Mouse (Mus musculus) forebrain, embryonic 10.5 days (tissue): ENCODE data around the gene Lrrc28. TPM values are rescaled to one million over a fixed set of nuclear protein-coding genes. Genes with fewer than 3 reads are reported as not detected.
A peak's percentile ranks its signal among the peaks of the same experiment; 100 is the strongest.

Experiments used
- DNase-seq: peaks from one replicate; pipeline ENCODE4 v3.0.0-alpha.2; 2017; ENCODE audit warnings: low spot score; ENCODE audit errors: extremely low spot score
- H3K27ac ChIP-seq: fragments of 300-500 bp; sonication (generic); 2 replicates; pipeline ENCODE4 v1.5.1; 2016; ENCODE audit warnings: mild to moderate bottlenecking
- H3K27me3 ChIP-seq: fragments of 300-500 bp; sonication (generic); 2 replicates; pipeline ENCODE4 v1.6.1; 2016; ENCODE audit warnings: mild to moderate bottlenecking; ENCODE audit not compliant: poor library complexity, severe bottlenecking
- H3K36me3 ChIP-seq: fragments of 300-500 bp; sonication (generic); replicated peaks from 2 replicates; pipeline ENCODE4 v1.6.1; 2016; ENCODE audit warnings: mild to moderate bottlenecking, moderate library complexity
- H3K4me1 ChIP-seq: fragments of 300-500 bp; sonication (generic); 2 replicates; pipeline ENCODE4 v1.6.1; 2016
- H3K4me3 ChIP-seq: fragments of 300-500 bp; sonication (generic); 2 replicates; pipeline ENCODE4 v1.5.1; 2016; ENCODE audit warnings: mild to moderate bottlenecking, moderate library complexity
- H3K9me3 ChIP-seq: fragments of 300-500 bp; sonication (generic); 2 replicates; pipeline ENCODE4 v1.6.1; 2016; ENCODE audit warnings: mild to moderate bottlenecking, moderate library complexity
- WGBS: fragments of 180-500 bp; shearing (Covaris S2); methylation state at CpG from one replicate; pipeline ENCODE4 v1.1.7; 2016; 5-methylcytosine and 5-hydroxymethylcytosine counted together
- polyA plus RNA-seq: library from polyadenylated mRNA; unstranded; fragments of >200 nt; fragmentation: Nextera tagmentation; extraction: Ambion mirVana; gene quantifications from 2 replicates; pipeline ENCODE4 v1.2.1, GENCODE M21; 2016

Gene Lrrc28
- polyA plus RNA-seq, 1 experiment from 2014 or later, result 16.7 TPM

DNA sequence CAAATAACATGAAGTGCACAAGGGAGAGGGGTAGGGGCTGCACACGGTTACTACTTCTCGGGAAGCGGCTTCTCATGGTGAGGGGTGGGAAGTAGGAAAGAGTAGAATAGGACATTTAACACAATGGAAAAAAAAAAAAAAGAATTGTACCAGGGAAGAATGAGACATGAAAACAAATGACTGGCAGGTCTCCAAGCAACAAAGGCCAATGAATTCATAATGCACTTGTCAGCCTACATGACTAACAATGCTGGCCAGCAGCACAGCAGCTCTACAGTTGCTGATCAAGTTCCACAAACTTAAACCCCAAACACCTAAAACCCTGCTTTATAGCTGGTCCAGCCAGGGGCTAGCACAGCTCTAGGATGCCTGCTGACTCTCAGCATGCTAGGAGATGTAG, 6.1 kb downstream of the Lrrc28 start:
- H3K27me3 ChIP-seq, result no peaks in the 10 kb centered on the region
- H3K4me1 ChIP-seq, result peaks cover 9% of the 10 kb centered on the region
- no peak overlapping the region for H3K4me3 ChIP-seq
- DNase-seq, result no peak
- no peaks in the 10 kb centered on the region for H3K9me3 ChIP-seq
- H3K27ac ChIP-seq, result no peak overlapping the region
- WGBS, result 83% methylated on average over 3 of the region's 3 CpGs
- H3K36me3 ChIP-seq, result no peaks in the 10 kb centered on the region

DNA sequence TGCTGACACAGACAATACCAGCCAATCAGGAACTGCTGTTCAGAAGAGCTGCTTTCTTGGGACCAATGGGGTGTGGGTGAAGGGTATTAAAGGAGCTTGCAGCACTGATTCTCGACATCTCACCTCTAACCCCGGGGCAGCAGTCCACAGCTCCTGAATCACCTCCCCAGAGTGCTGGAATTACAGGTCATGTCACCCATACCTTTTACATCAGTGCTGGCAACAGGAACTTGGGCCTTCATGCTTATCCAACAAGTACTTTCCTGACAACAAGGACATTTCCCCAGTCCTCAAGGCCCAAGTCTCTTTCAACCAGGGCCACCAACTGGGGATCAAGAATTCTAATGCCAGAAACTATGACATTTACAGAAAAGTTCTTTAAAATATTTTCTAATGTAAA, 8.9 kb downstream of the Lrrc28 start:
- H3K9me3 ChIP-seq, result 0 out of 2 replicates have a peak, but pooled peaks cover 4% of the 10 kb centered on the region
- peaks cover 5% of the 10 kb centered on the region; the same call in 1 of the 2 replicates for H3K4me1 ChIP-seq
- H3K27me3 ChIP-seq, result no peaks in the 10 kb centered on the region
- H3K36me3 ChIP-seq, result no peaks in the 10 kb centered on the region; the same call in 1 of the 2 replicates
- H3K27ac ChIP-seq, result no peak overlapping the region
- WGBS, result 78% methylated on average over 2 of the region's 2 CpGs
- DNase-seq, result no peak
- no peak overlapping the region for H3K4me3 ChIP-seq

DNA sequence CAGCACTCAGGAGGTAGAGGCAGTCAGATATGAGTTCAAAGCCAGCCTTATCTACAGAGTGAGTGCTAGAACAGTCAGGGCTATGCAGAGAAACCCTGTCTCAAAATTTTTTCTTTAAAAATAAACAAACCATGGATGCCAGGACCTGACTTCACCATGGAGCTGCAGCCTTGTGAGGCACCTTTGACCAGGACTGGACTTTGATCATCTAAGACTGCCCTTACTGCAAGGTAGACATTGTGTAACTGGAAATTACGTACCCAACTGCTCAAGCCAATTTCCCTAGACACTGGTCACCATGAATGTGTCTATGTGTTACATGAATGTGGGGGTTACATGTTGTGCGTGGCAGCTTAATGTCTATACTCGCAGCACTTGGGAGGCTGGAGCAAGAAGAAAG, 10.9 kb downstream of the Lrrc28 start:
- Histone ChIP-seq H3K4me1 (peaks cover 7% of the 10 kb centered on the region), H3K4me3 (no peak overlapping the region), H3K27me3 (no peaks in the 10 kb centered on the region), H3K27ac (no peak overlapping the region), H3K36me3 (no peaks in the 10 kb centered on the region; the same call in 1 of the 2 replicates), H3K9me3 (0 out of 2 replicates have a peak, but pooled peaks cover 4% of the 10 kb centered on the region)
- DNase-seq, result no peak
- 90% methylated on average over 3 of the region's 3 CpGs for WGBS

DNA sequence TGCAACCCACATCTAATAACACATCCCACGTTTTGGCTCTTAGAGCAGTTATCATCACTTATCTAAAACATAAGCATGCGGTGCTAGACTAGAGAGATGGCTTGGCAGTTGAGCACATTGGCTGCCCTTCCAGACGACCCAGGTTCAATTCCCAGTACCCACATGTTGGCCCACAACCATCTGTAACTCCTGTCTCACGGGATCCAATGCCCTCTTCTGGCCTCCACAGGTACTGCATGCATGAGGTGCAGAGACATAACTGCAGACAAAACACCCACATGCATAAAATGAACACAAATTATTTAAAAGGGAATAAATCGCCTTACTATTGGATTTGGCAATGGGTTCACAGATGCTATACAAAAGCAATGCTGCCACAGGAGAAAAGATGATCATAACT, 12.7 kb downstream of the Lrrc28 start:
- Histone ChIP-seq H3K27ac (no peak overlapping the region), H3K4me3 (no peak overlapping the region), H3K27me3 (no peaks in the 10 kb centered on the region), H3K36me3 (no peaks in the 10 kb centered on the region; the same call in 1 of the 2 replicates), H3K4me1 (peaks cover 4% of the 10 kb centered on the region), H3K9me3 (0 out of 2 replicates have a peak, but pooled peaks cover 4% of the 10 kb centered on the region)
- 83% methylated on average over 5 of the region's 5 CpGs for WGBS
- DNase-seq, result no peak

DNA sequence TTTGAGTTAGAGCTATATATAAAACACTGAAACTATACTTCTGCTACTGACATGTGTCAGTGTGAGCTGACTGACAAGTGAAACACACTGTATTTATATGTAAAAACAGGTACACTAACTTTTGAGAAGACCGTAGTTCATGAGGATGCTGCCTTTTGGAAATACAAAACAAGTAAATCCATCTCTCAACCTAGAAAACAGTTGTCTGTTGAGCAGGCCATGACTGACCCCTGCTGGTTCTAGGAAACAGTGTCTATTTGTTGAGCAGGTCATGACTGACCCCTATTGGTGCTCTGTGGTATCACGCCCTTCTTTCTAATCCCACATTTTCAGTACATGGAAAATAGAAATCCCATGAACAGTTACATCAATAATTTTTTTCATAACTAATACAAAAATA, 14.3 kb downstream of the Lrrc28 start:
- no peaks in the 10 kb centered on the region for H3K27me3 ChIP-seq
- DNase-seq, result peak; percentile 68
- H3K27ac ChIP-seq, result no peak overlapping the region
- 28% methylated on average over 2 of the region's 2 CpGs for WGBS
- peaks cover 6% of the 10 kb centered on the region; the same call in 1 of the 2 replicates for H3K36me3 ChIP-seq
- 0 out of 2 replicates have a peak, but pooled peaks cover 4% of the 10 kb centered on the region for H3K9me3 ChIP-seq
- peaks cover 4% of the 10 kb centered on the region for H3K4me1 ChIP-seq
- no peak overlapping the region for H3K4me3 ChIP-seq

DNA sequence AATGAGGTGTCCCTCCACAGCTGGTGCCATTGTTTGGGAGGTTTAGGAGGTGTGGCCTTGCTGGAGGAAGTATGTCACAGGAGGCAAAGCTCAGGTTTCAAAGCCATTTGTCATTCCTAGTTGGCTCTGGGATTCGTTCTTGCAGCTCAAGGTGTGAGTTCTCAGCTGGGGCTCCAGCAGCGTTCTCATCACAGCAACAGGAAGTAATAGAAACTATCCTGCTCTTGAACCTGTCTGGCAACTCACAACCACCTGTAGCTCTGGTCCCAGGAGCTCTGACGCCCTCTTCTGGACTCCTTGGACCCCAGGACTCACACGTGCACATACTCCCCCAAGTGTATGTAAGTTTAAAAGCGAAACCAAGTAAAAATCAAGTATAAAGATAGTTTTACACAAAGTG, 15.4 kb downstream of the Lrrc28 start:
- Histone ChIP-seq H3K27ac (no peak overlapping the region), H3K27me3 (no peaks in the 10 kb centered on the region), H3K36me3 (peaks cover 6% of the 10 kb centered on the region; the same call in 1 of the 2 replicates), H3K4me3 (no peak overlapping the region), H3K4me1 (peaks cover 4% of the 10 kb centered on the region), H3K9me3 (0 out of 2 replicates have a peak, but pooled peaks cover 4% of the 10 kb centered on the region)
- DNase-seq, result no peak
- WGBS, result 49% methylated on average over 5 of the region's 5 CpGs

DNA sequence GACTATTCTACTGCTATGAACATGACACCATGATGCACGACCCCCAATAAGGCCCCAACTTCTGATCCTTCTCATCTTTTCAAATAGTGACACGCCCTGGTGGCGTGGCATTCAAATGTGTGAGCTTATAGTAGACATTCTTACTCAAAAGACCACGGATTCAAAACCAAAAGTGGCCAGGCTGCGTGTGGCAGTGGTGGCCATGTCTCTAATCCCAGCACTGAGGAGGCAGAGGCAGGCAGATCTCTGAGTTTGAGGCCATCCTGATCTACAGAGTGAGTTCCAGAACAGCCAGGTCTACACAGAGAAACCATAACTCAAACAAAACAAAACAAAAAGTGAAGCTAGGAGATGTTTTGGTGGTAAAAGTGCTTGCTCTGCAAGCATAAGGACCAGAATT, 18.4 kb downstream of the Lrrc28 start:
- H3K4me3 ChIP-seq, result no peak overlapping the region
- no peak overlapping the region for H3K27ac ChIP-seq
- H3K36me3 ChIP-seq, result peaks cover 6% of the 10 kb centered on the region; the same call in 1 of the 2 replicates
- peaks cover 4% of the 10 kb centered on the region for H3K4me1 ChIP-seq
- DNase-seq, result no peak
- no peaks in the 10 kb centered on the region for H3K27me3 ChIP-seq
- 90% methylated on average over 5 of the region's 5 CpGs for WGBS
- H3K9me3 ChIP-seq, result no peaks in the 10 kb centered on the region

DNA sequence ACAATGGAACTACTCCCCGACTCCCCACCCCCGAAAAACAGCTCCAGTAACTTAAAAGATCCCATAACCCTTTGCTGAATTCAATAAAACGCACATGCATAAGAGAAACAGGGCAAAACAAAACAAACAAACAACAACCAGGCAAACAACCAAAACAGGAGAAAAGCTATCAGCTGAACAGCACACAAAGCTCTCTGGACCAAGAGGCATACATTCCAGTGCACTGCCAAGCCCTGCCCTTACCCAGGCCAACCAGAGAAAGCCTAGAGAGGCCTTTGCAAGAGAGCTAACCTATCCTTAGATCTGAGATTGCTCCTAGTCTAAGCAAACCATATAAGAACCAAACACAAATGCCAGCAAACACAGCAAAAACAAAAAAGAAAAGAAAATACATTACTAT, 22.9 kb downstream of the Lrrc28 start:
- Histone ChIP-seq H3K4me3 (no peak overlapping the region), H3K36me3 (peaks cover 4% of the 10 kb centered on the region; the same call in 1 of the 2 replicates), H3K9me3 (no peaks in the 10 kb centered on the region), H3K27ac (no peak overlapping the region), H3K4me1 (no peaks in the 10 kb centered on the region), H3K27me3 (no peaks in the 10 kb centered on the region)
- WGBS, result 80% methylated on average over 3 of the region's 3 CpGs
- no peak for DNase-seq

DNA sequence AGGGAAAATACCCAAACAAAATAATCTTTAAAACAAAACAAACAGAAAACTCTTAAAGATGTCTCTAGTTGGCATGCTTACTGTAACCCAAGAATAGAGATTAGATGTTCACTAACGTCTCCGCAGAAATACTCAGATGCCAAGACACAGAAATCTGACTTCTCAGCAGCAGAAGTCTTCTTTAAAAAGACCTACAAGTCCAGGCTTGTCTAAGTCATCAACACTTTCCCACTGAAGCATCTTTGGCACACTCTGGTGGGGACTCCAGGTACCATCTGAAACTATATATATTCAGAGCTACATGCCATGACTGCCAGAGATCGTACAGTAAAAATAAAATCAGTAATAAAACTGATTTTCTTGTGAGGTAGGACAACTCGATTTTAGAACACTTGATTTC, 25.2 kb downstream of the Lrrc28 start:
- 87% methylated on average over 4 of the region's 4 CpGs for WGBS

DNA sequence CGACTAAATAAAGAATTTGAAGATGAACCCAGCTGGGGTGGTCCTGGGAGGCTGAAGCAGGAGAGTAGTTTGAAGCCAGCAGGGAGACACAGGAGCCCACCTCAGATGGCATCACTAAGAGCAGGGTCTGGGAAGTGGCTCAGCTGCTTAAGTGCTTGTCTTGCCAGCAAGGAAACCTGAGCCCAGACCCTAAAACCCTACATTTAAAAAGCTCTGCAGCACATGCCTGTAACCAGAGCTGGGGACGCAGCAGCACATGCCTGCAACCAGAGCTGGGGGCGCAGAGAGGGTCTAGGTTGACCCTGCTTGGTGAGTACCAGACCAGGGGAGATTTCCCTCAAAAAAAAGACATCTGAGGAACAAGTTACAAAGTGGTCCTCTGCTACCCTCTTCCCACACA, 26.8 kb downstream of the Lrrc28 start:
- Histone ChIP-seq H3K27me3 (no peaks in the 10 kb centered on the region), H3K9me3 (no peaks in the 10 kb centered on the region), H3K27ac (no peak overlapping the region), H3K36me3 (no peaks in the 10 kb centered on the region), H3K4me1 (peaks cover 16% of the 10 kb centered on the region), H3K4me3 (no peak overlapping the region)
- 86% methylated on average over 3 of the region's 3 CpGs for WGBS
- DNase-seq, result no peak

More for the DNA sequence above, 25.2 kb downstream of the Lrrc28 start:
- no peaks in the 10 kb centered on the region for H3K27me3 ChIP-seq
- H3K4me1 ChIP-seq, result peaks cover 1% of the 10 kb centered on the region
- no peaks in the 10 kb centered on the region for H3K36me3 ChIP-seq
- no peak overlapping the region for H3K4me3 ChIP-seq
- no peak for DNase-seq
- no peak overlapping the region for H3K27ac ChIP-seq
- no peaks in the 10 kb centered on the region for H3K9me3 ChIP-seq

DNA sequence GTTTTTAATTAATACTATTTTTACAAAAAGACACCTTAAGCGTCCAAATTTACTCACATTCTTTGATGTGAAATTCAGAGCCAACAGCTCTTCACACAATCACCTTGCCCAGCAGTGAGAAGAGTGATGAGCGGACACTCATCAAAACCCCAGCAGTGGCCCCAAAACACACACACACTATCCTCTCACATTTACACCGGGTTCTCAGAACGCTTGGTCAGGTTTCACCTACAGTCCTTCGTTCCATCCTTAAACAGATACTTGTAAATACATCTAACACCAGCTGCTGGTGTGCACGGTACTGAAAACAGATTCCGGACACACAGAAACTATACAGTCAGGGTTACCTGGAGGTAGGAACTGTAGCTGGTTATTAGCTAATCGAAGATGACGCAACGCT, 27.4 kb downstream of the Lrrc28 start:
- no peaks in the 10 kb centered on the region for H3K27me3 ChIP-seq
- H3K9me3 ChIP-seq, result no peaks in the 10 kb centered on the region
- H3K27ac ChIP-seq, result no peak overlapping the region
- 94% methylated on average over 10 of the region's 10 CpGs for WGBS
- no peak overlapping the region for H3K4me3 ChIP-seq
- DNase-seq, result no peak
- no peaks in the 10 kb centered on the region for H3K36me3 ChIP-seq
- peaks cover 23% of the 10 kb centered on the region for H3K4me1 ChIP-seq

DNA sequence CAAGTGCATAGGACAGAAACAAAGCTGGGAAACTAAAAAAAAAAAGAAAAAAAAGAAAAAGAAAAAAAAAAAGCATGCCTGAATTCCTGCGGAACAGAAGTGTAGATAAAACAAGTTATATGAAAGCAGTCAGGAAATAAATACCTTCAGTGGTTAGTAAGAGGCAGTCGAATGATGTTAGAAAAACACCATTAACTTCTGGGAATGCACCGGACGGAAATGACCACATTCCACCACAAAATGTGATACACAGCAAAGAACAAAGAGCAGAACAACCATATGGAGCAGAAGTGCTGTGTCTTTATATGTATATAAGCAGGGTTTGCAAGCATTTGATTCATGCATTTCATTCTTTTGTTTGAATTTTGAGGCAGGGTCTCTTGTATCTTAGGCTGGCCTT, 28.2 kb downstream of the Lrrc28 start:
- Histone ChIP-seq H3K9me3 (no peaks in the 10 kb centered on the region), H3K27ac (no peak overlapping the region), H3K27me3 (no peaks in the 10 kb centered on the region), H3K4me3 (no peak overlapping the region), H3K36me3 (no peaks in the 10 kb centered on the region), H3K4me1 (peaks cover 24% of the 10 kb centered on the region)
- no peak for DNase-seq
- WGBS, result 92% methylated on average over 4 of the region's 4 CpGs

DNA sequence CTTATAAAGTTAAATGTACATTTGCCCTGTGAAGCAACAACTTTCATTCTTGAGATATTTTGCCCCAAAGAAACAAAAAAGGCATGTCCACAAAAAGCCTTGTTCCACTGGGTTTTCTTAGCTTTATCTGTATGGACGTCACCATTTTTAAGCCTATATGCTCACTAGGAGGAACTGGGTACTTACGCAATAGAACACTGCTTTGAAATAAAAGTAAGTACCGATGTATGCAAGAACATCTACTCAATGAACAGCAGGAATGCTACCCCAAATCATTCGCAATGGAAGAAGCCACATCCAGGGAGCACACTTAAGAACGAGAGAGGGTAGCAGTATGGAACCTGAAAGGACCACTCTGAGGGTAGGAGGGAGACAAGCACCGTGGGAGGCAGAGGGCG, 30.6 kb downstream of the Lrrc28 start:
- H3K9me3 ChIP-seq, result no peaks in the 10 kb centered on the region

More for the DNA sequence above, 30.6 kb downstream of the Lrrc28 start:
- Histone ChIP-seq H3K27ac (peak overlapping the region; percentile 78), H3K4me1 (peaks cover 24% of the 10 kb centered on the region), H3K27me3 (no peaks in the 10 kb centered on the region), H3K4me3 (no peak overlapping the region), H3K36me3 (no peaks in the 10 kb centered on the region)
- DNase-seq, result no peak
- WGBS, result 86% methylated on average over 7 of the region's 7 CpGs
